Mouse (Mus musculus) bone marrow, adult 2 months (tissue): ENCODE results near the gene Clcn2.

Experiments used
- CTCF ChIP-seq: fragments of 200-500 bp; IDR thresholded peaks from 2 replicates; pipeline ENCODE4 v1.5.1; 2011; ENCODE audit warnings: low read length, control low read depth; ENCODE audit not compliant: control insufficient read depth, insufficient read depth
- POLR2A ChIP-seq: fragments of 200-500 bp; IDR thresholded peaks from 2 replicates; pipeline ENCODE4 v1.6.1; 2011; ENCODE audit warnings: low read depth, mild to moderate bottlenecking, control low read depth, low read length, borderline replicate concordance; ENCODE audit not compliant: control insufficient read depth

DNA sequence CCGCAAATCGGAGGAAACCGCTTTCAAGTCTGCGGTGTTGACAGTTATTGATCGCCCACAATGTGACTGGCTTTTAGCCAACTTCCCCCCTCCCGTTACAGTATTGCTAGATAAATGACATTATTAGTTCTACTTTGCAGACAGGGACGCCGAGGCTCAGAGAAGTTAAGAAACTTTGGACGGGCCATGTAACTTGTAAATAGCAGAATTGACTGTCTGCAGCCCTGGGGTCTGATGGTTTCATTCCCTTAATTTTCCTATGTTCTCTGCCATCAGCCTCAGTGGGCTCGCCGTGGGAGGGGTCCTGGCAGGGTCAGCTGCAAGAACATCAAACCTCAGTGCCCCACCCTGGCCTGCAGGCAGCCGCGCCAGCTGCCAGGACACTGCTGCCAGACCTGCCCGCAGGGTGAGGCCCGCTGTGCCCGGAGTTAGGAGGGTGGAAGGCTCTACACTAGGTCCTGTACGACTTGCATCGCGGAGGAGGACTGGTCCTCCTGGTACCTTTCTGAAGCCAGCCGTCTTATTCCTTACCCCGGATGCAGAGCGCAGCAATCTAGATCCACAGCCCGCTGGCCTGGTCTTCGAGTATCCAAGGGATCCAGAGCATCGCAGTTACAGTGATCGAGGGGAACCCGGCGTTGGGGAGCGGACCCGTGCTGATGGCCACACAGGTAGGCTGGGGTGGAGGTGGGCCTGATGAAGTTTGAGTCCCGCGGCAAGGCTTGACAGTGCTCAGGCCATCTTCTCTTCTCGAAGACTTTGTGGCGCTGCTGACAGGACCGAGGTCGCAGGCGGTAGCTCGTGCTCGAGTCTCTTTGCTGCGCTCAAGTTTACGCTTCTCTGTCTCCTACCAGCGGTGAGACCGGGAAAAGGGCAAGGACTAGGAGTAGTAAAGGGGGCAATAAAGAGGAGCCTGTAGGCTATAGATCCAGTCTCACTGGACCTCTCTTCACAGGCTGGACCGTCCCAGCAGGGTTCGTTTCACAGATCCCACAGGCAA, 16.5 kb upstream of the Clcn2 start, which contains the start of gene Thpo:
- no peak for TF ChIP-seq POLR2A
- no peak for TF ChIP-seq CTCF
